Mouse (Mus musculus): ENCODE results near the gene Arhgef26. TPM values are rescaled to one million over a fixed set of nuclear protein-coding genes. Genes with fewer than 3 reads are reported as not detected.

Gene Arhgef26
- polyA plus RNA-seq, 1 experiment from 2014 or later, result 19.6 TPM

- 80% methylated on average over 12 of the region's 12 CpGs for WGBS
- H3K4me3 ChIP-seq (ENCODE audit: low read length), result no peak overlapping the region
- no peak overlapping the region for H3K27ac ChIP-seq (ENCODE audit: low read length)
- H3K36me3 ChIP-seq (ENCODE audit: control insufficient read depth, insufficient read depth, low read length), result no peaks in the 10 kb centered on the region
- H3K4me1 ChIP-seq (replicated peaks; ENCODE audit: control insufficient read depth, insufficient read depth, low read length), result peaks cover 9% of the 10 kb centered on the region
- no peak overlapping the region for H3K4me2 ChIP-seq (ENCODE audit: low read depth, low read length)
- no peak overlapping the region for H3K9ac ChIP-seq (ENCODE audit: low read length)
- no peaks in the 10 kb centered on the region for H3K9me3 ChIP-seq (ENCODE audit: control insufficient read depth, low read length)
- no peak for ATAC-seq (ENCODE audit: low read depth)
- no peaks in the 10 kb centered on the region for H3K27me3 ChIP-seq (ENCODE audit: control insufficient read depth, insufficient read depth, low read depth, low read length)
These were observed 61.9 kb downstream of the Arhgef26 start for GRCm38 (mm10) chr3:62399826-62400746.

GRCm38 (mm10) chr3:62402466-62402865 lies 64.3 kb downstream of the Arhgef26 start:
- WGBS, result 83% methylated on average over 2 of the region's 2 CpGs
- no peaks in the 10 kb centered on the region for H3K36me3 ChIP-seq (ENCODE audit: control insufficient read depth, insufficient read depth, low read length)
- no peak overlapping the region for H3K4me2 ChIP-seq (ENCODE audit: low read depth, low read length)
- ATAC-seq (ENCODE audit: low read depth), result no peak
- H3K9me3 ChIP-seq (ENCODE audit: control insufficient read depth, low read length), result no peaks in the 10 kb centered on the region
- peaks cover 6% of the 10 kb centered on the region for H3K4me1 ChIP-seq (replicated peaks; ENCODE audit: control insufficient read depth, insufficient read depth, low read length)
- no peak overlapping the region for H3K4me3 ChIP-seq (ENCODE audit: low read length)
- no peak overlapping the region for H3K27ac ChIP-seq (ENCODE audit: low read length)
- H3K27me3 ChIP-seq (ENCODE audit: control insufficient read depth, insufficient read depth, low read depth, low read length), result no peaks in the 10 kb centered on the region
- H3K9ac ChIP-seq (ENCODE audit: low read length), result no peak overlapping the region

DNA sequence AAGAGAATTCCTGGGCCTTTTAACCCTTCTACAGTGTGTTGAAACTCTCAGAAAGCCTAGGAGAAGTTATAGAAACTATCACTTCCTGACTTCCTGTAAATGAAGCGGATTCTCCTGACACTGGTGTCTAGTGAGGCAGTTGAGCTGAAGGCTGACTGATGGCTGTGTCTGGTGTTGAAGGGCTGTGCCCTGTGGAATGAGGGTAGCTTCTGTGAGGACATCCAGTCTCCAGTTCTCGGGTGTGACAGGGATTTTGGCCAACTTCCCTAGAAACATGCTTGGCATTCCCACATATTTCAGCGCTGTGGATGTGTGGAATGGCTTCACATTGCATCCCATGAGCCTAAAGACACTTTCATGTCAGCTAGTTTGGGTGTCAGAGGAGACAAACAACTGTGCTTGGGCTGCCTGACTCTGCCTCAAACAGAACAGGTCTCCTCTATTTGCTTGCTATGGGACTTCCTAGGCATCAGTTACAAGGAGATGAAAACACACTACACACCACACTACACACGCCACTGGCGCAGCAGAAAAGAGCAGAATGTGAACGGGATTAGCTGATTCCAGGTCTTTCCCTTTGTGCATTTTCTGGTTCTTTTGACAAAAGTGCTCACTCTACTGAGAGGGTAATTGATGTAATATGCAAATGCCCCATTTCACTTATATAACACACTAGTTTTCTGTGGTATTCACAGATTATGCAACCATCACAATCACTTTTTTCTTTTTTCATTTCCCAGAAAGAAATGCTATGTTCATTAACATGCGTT lies 66.5 kb downstream of the Arhgef26 start:
- Histone ChIP-seq H3K27me3 (ENCODE audit: control insufficient read depth, insufficient read depth, low read depth, low read length) (no peaks in the 10 kb centered on the region), H3K9me3 (ENCODE audit: control insufficient read depth, low read length) (no peaks in the 10 kb centered on the region), H3K36me3 (ENCODE audit: control insufficient read depth, insufficient read depth, low read length) (no peaks in the 10 kb centered on the region), H3K9ac (ENCODE audit: low read length) (no peak overlapping the region), H3K4me2 (ENCODE audit: low read depth, low read length) (no peak overlapping the region), H3K4me1 (replicated peaks; ENCODE audit: control insufficient read depth, insufficient read depth, low read length) (peaks cover 6% of the 10 kb centered on the region), H3K4me3 (ENCODE audit: low read length) (no peak overlapping the region), H3K27ac (ENCODE audit: low read length) (no peak overlapping the region)
- ATAC-seq (ENCODE audit: low read depth), result peak; percentile 47
- 68% methylated on average over 7 of the region's 7 CpGs for WGBS

DNA sequence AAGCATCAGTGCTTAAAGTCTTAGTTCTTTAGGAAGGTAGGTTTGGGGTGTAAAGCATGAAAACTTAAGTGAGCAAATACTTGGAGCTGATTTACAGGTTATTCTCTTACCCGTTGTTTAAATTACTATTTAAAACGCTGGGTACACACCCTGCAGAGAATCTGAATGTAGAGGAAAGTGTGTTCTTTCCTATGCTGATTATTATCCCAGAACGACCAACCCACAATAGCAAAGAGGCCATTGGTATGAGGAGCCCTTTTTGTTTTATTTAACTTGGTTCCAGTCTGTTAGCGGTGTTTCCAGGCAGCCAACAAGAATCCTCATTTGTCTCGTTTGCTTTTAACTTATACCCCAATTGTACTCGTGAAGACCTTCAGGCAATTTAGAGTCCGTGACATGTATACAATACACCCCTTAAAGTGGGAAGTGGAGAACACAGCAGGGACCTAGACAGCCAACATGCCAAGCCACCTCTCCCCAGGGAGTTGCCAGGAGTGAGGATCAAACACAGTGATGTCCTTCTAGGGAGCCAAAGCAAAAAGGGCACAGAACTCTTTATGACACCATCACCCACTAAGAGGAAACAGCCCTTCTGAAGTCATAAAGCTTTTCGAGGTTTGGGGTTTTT lies 71.5 kb downstream of the Arhgef26 start:
- Histone ChIP-seq H3K4me1 (replicated peaks; ENCODE audit: control insufficient read depth, insufficient read depth, low read length) (peaks cover 9% of the 10 kb centered on the region; the same call in 1 of the 2 replicates), H3K4me3 (ENCODE audit: low read length) (no peak overlapping the region), H3K9ac (ENCODE audit: low read length) (no peak overlapping the region), H3K4me2 (ENCODE audit: low read depth, low read length) (no peak overlapping the region), H3K9me3 (ENCODE audit: control insufficient read depth, low read length) (no peaks in the 10 kb centered on the region), H3K27me3 (ENCODE audit: control insufficient read depth, insufficient read depth, low read depth, low read length) (no peaks in the 10 kb centered on the region), H3K36me3 (ENCODE audit: control insufficient read depth, insufficient read depth, low read length) (no peaks in the 10 kb centered on the region), H3K27ac (ENCODE audit: low read length) (no peak overlapping the region)
- 55% methylated on average over 8 of the region's 8 CpGs for WGBS
- no peak for ATAC-seq (ENCODE audit: low read depth)

DNA sequence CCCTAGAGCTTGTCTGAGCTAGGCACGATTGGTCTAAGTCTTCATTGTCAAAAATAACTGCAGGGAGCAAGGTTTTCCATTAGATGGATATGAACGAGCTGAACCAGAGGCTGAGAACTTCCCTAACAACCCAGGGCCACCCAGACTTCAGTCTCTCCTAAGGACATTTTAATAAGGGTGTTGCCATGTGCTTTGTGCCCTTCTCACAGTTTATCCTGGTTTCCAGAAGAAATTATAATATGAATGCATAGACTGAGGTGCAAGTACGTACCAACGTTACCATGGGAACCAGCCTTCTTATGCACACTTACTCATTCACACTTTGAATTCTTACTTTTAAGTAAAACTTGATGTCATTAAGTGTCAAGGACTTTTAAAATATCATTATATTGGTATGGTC lies 72.3 kb downstream of the Arhgef26 start:
- ATAC-seq (ENCODE audit: low read depth), result no peak
- 82% methylated on average over 4 of the region's 4 CpGs for WGBS
- Histone ChIP-seq H3K36me3 (ENCODE audit: control insufficient read depth, insufficient read depth, low read length) (no peaks in the 10 kb centered on the region), H3K4me3 (ENCODE audit: low read length) (no peak overlapping the region), H3K4me2 (ENCODE audit: low read depth, low read length) (no peak overlapping the region), H3K27me3 (ENCODE audit: control insufficient read depth, insufficient read depth, low read depth, low read length) (no peaks in the 10 kb centered on the region), H3K4me1 (replicated peaks; ENCODE audit: control insufficient read depth, insufficient read depth, low read length) (peaks cover 9% of the 10 kb centered on the region; the same call in 1 of the 2 replicates), H3K27ac (ENCODE audit: low read length) (no peak overlapping the region), H3K9ac (ENCODE audit: low read length) (no peak overlapping the region), H3K9me3 (ENCODE audit: control insufficient read depth, low read length) (no peaks in the 10 kb centered on the region)

GRCm38 (mm10) chr3:62412704-62413103 lies 74.6 kb downstream of the Arhgef26 start:
- no peaks in the 10 kb centered on the region for H3K9me3 ChIP-seq (ENCODE audit: control insufficient read depth, low read length)
- peak overlapping the region; percentile 61 for H3K27ac ChIP-seq (ENCODE audit: low read length)
- no peak overlapping the region for H3K9ac ChIP-seq (ENCODE audit: low read length)
- no peak overlapping the region for H3K4me3 ChIP-seq (ENCODE audit: low read length)
- no peaks in the 10 kb centered on the region for H3K27me3 ChIP-seq (ENCODE audit: control insufficient read depth, insufficient read depth, low read depth, low read length)
- peaks cover 9% of the 10 kb centered on the region; the same call in 1 of the 2 replicates for H3K4me1 ChIP-seq (replicated peaks; ENCODE audit: control insufficient read depth, insufficient read depth, low read length)
- WGBS, result 34% methylated on average over 7 of the region's 7 CpGs
- peak; percentile 81; the same call in 1 of the 2 replicates for ATAC-seq (ENCODE audit: low read depth)
- H3K4me2 ChIP-seq (ENCODE audit: low read depth, low read length), result no peak overlapping the region
- no peaks in the 10 kb centered on the region for H3K36me3 ChIP-seq (ENCODE audit: control insufficient read depth, insufficient read depth, low read length)

- H3K27ac ChIP-seq (ENCODE audit: low read length), result no peak overlapping the region
- no peaks in the 10 kb centered on the region for H3K27me3 ChIP-seq (ENCODE audit: control insufficient read depth, insufficient read depth, low read depth, low read length)
- no peak overlapping the region for H3K9ac ChIP-seq (ENCODE audit: low read length)
- ATAC-seq (ENCODE audit: low read depth), result no peak
- H3K9me3 ChIP-seq (ENCODE audit: control insufficient read depth, low read length), result no peaks in the 10 kb centered on the region
- H3K4me2 ChIP-seq (ENCODE audit: low read depth, low read length), result no peak overlapping the region
- no peak overlapping the region for H3K4me3 ChIP-seq (ENCODE audit: low read length)
- whole genome bisulfite sequencing, result 90% methylated on average over 4 of the region's 4 CpGs
- peaks cover 7% of the 10 kb centered on the region; the same call in 1 of the 2 replicates for H3K4me1 ChIP-seq (replicated peaks; ENCODE audit: control insufficient read depth, insufficient read depth, low read length)
- no peaks in the 10 kb centered on the region for H3K36me3 ChIP-seq (ENCODE audit: control insufficient read depth, insufficient read depth, low read length)
These were observed 76.8 kb downstream of the Arhgef26 start for GRCm38 (mm10) chr3:62414926-62415325.

DNA sequence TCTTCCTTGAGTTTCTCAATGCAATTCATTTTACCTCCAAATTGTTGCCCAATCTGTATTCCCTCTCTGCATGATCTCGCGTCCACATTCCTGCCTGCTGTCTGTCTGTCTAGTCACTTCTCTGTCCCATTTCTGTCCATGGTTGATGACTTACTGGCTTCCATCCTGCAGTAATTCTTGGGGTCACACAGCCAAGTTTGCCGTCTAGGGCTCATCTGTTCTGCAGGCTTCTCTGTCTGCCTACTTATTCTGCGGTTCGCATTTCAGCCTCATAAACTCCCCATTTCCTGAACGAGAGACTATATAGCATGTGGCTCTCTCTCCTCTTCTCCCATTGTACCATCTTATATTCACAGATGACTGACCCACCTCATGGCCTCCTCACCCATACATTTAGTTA lies 79.3 kb downstream of the Arhgef26 start:
- WGBS, result 89% methylated on average over 6 of the region's 6 CpGs

More for the DNA sequence above, 79.3 kb downstream of the Arhgef26 start:
- Histone ChIP-seq H3K4me2 (ENCODE audit: low read depth, low read length) (no peak overlapping the region), H3K27me3 (ENCODE audit: control insufficient read depth, insufficient read depth, low read depth, low read length) (no peaks in the 10 kb centered on the region), H3K4me3 (ENCODE audit: low read length) (no peak overlapping the region), H3K9ac (ENCODE audit: low read length) (no peak overlapping the region), H3K27ac (ENCODE audit: low read length) (no peak overlapping the region), H3K9me3 (ENCODE audit: control insufficient read depth, low read length) (no peaks in the 10 kb centered on the region), H3K36me3 (ENCODE audit: control insufficient read depth, insufficient read depth, low read length) (peaks cover 4% of the 10 kb centered on the region; the same call in 1 of the 2 replicates), H3K4me1 (replicated peaks; ENCODE audit: control insufficient read depth, insufficient read depth, low read length) (peaks cover 7% of the 10 kb centered on the region; the same call in 1 of the 2 replicates)
- no peak for ATAC-seq (ENCODE audit: low read depth)

Data from lung, embryonic 16.5 days (tissue).